Mouse (Mus musculus) adrenal gland, postnatal 14 days (tissue): ENCODE measurements around the gene Htra3. TPM values are rescaled to one million over a fixed set of nuclear protein-coding genes. Genes with fewer than 3 reads are reported as not detected.

Source experiments
- DNase-seq: peaks from one replicate; pipeline ENCODE4 v3.0.0; 2021; ENCODE audit warnings: mixed read lengths
- total RNA-seq: library from RNA; stranded (reverse); gene quantifications from 2 replicates; pipeline ENCODE4 v1.2.3, GENCODE M21; 2021

Gene Htra3
- total RNA-seq, 1 experiment from 2014 or later, result 49.7 TPM

DNA sequence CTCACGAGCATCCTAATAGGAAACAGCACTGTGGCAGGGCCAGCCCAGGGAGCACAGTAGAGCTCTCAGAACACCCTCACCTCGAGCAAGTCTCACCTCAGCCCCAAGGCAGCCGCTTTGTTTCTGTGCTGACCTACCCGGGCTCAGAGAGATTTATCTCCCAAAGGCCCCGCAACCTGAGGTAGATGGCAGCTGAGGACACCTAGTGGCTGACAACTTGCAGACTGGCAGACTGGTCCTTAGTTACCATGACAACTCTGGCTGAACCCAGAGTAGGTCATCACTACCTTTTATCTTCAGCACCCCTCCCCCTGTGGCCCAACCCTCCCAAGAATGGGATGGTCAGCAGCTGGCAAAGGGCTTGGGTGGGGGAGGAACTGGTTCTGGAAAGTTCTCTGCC, 16.2 kb upstream of the Htra3 start:
- DNase-seq, result peak; percentile 53

DNA sequence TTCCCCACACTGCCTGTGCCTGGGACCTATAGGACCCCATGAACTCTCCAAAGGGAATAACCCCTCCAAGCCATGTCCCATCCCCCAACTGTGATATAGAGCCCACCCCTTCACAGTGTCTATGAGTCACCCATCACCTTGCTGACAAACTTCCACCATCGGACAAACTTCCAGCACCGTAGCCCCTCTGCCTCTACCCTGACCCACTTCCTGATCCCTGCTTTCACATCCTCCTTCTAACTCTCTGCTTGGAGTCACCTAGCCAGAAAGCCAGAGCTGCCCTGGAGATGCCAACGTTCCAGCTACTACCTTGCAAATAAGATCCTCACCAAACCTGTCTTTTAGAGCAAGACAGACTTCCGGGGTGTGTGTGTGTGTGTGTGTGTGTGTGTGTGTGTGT, 14.1 kb upstream of the Htra3 start:
- no peak for DNase-seq

DNA sequence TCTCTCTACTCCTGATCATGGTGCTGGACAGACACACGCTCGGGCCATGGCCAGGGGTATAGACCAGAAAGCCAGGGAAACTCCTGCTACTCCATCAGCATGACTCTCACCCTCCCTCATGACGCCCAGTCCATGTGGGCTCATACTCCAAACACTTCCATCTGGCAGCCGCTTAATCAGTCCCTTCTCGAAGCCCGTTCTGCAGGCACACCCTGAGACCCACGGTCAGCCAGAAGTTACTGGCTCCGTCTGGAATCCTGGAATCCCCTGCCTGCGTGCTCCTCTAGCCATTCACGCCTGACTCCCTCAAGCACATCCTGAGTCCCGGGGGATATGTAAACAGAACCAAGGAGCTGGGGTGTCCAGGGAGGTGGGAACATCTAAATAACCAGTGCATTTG, 11.7 kb upstream of the Htra3 start:
- no peak for DNase-seq

DNA sequence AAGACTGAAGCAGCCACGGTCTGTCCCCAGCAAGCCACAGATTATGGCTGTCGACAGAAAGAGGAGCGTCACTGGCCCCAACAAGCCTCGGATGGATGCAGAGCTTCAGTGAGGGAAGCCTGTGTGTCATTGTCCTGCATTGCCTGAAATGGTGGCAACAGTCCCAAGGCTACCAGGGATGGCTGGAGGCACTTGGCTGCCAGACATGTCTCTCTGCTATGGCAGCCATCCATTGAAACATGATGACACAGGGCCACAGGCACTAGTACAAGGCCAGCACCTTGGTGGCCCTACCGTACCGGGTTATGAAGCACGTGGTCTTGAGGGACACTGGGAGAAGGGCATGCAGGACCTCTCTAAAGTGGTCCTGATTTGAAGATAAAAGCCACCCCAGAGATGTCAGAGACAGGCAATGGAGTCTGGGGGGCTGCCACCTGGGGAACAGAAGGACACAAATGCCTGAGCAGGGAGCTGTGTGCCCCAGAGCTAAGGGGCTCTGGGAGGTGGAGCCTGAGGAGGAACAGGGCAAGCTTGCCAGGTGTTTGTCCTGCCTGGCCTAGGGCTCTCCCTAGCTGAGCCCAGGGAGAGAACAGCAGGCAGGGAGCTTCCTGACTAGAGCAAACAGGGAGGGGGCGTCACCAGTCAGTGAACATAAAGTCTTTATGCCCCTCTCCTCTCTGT, 11.0 kb upstream of the Htra3 start:
- DNase-seq, result peak; percentile 88

DNA sequence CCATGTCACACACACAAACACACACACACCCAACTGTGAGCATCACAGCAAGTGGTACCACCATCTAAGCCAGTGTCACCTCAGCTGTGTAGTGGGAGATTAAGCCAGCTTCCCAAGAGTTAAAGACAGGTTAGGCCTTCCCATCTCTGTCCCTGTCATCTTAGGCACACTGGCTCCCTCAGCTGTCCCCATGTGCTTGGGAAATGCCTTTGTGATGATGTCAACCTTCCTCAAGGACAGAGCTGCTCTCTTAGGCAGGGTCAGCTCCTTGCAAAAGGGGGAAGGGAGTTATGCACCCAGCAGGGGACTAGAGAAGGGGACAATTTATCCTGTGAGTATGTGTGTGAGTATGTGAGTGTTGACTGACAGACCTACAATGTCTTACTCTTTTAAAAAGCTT, 9.8 kb upstream of the Htra3 start:
- DNase-seq, result peak; percentile 52

DNA sequence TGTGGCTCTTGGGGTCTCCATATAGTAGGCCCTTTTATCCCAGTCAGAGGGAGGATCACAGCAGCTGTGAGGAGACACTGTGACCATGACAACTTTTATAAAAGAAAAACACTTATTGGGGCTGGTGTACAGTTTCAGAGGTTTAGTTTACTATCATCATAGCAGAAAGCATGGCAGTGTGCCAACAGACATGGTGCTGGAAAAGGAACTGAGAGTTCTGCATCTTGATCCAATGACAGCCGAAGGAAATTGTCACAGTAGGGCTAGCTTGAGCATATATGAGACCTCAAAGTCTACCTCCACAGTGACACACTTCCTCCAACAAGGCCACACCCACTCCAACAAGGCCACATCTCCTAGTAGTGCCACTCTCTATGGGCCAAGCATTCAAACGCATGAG, 9.3 kb upstream of the Htra3 start:
- no peak for DNase-seq

DNA sequence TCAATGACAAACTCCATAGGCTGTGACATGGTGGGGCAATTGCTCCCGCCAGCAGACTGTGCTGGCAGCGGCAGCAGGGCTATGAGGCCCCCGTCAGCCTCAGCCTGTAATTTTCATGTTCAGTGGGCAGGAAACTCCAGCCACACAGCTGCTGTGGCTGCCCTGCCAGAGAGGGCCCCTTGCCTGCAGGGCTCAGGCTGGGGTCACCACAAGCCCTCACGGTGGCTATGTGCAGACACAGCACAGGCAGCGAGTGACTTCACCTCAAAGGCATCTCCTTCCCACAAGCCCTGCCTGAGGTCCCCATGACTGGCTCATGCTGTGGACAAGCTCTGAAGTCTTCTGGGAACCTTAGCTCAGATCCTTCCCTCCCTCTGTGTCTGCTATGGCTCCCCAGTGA, 7.5 kb upstream of the Htra3 start:
- DNase-seq, result no peak

DNA sequence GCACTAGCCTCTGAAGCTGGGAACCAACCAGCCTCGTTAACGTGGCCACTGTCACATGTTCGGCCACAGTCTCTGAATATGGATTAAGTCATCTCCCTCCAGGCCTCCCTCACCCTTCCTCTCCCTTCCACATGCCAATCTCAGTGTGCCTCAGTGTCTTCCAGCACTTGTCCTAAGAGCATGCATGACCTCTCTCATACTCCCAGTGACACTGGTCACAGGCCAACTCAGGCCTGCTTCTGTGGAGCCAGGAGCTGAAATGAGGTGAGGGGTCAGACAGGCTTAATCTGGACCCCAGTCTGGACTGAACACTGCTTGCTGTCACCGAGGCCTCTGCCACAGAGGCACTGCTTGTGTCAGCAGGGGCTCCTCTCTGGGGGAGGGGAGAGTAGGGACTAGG, 6.8 kb upstream of the Htra3 start:
- DNase-seq, result peak; percentile 44

DNA sequence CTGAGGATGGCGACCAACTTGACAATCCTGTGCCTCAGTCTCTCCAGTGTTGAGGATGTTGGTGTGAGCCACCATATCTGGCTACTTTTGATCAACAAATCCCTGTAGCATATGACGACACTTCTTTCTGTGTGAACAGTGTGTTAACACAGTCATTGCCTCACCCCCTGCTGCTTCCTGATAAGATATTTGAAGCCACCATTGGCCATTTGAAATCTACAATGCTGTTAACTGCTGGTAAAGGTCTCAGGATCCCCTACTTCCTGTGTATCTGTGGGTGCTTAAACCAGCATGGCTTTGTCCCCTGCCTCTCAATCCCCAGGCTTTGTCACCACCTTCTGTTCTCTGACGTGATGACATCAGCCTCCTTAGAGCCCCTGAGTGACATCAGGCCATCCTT, 5.5 kb upstream of the Htra3 start:
- no peak for DNase-seq

DNA sequence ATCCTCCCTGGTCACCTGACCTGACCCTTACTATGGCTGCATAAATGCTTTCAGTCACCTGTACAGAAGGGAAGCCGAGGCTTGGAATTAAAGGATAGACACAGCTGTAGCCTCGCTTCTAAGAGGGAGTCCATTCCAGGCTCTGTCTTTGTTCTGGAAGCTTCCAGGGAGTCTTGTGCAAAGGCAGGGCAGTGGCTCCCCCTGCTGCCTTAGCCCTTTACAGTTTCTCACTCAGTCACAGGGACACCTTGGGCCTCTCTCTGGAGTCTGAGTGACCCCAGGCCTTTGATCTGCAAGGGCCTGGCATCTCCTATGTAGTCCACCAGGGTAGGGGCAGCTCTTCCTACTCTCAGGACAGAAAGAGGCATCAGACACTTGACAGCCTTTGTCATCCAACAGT, 1.4 kb upstream of the Htra3 start:
- DNase-seq, result peak; percentile 81

DNA sequence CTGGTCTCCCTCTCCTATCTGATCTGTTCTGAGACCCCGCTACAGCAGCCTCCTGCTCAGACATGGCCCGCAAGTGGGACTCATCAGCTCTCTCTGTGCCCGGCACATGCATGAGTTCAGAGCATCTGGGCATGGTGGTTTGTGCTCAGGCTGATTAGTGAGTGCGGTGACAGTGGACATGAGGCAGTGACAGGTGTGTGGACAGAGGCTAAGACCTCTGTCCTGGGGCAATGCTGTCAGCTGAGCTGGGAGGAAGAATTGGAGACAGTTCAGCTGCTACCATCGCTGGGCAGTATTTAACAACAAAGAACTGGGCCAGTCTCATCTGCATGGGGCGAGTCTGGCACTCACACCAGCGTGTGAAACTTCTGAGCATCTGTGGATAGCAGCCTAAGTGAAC, 2.6 kb downstream of the Htra3 start:
- no peak for DNase-seq

DNA sequence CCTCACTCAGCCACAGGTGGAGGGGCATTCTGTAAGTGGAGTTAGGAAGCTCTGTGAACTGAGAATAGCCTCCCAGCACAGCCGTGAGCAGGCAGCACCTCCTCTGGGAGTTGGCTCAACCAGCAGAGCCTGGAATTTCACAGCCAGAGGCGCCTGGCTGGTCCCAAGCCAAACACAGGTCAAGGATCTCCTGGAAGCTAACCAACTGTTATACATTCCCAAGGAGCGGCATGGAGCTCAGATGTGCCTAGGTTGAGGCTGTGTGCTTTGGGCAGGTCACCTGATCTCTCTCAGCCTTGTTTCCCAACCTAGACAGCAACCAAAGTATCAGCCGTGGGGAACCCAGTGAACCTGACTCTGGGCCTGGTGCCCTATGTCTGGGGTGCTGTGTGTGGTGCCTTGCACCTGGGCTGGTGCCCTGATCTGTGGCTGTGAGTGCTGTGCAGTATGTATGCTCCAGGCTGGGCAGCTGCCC, 5.5 kb downstream of the Htra3 start:
- DNase-seq, result peak; percentile 86

DNA sequence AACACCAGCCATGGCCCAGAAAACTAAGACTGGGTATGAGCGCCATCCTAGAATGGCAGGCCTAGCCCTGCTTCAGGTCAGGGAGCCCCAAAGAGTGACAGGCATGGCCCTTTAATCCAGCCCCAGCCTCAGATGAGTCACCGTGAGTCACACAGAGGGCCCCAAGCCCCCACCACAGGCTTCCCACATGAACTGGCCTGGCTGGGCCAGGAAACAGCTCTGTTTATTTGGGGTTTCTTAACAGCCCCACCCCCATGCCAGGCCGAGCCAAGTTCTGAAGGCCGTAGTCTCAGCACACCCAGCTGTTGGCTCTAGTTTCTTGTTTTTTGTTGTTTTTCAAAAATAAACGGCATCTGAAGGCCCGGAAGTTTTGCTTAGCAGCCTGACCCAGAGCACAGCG, 6.5 kb downstream of the Htra3 start:
- peak; percentile 95 for DNase-seq

DNA sequence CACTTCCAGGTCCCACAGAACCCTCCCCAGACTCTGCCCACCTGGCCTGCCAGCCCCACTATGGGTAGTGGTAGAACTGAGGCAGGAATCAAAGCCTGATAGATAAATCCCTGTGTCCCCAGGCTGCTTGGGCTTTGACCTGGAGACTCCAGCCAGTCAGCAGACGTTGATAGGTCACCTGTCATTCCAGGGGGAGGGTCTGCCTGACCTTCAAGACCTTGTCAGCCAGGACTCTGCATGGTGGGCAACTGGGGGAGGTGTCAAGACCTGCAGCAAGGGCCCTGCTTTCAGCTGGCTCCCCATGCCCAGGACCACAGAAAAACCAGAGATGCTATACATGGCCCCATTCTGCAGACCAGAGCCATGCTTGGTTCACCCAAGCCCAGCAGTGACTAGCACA, 7.0 kb downstream of the Htra3 start:
- DNase-seq, result no peak

DNA sequence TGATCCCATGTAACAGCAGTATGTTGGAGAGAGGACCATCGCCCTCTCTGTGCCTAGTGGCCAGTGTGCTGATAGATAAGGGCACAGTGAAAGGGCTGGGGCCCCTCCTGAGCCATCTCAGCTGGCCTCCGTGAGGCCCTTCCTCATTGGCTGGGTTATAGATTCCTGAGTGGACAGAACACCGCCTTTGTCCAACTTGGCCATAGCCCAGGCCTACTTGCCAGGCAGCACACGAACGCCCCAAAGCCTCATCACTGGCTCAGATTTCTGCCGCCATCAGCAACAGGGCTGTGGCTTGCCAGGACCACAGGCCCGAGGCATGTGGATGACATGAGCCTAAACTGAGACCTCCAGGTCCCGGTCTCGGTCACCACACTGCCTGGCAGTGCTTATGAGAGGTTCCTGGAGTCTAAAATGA, 8.1 kb downstream of the Htra3 start:
- DNase-seq, result peak; percentile 81

DNA sequence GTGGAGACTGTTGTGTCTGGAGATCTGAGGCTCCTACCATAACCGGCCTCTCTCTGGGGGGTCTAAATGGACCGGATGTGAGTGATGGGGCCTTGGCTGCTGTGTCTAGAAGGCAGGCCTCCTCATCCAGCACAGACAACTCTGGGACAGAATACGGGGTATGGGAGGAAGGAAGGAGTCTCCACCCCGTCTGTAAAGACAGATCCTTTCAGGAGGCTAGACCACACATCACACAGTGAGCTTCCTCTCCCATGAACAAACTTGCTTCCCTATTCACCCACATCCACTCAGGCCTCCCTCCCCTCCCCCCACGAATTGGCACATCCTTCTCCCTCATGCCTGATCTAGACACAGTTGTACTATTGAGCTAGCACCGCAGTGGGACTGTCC, 9.2 kb downstream of the Htra3 start:
- DNase-seq, result peak; percentile 60

DNA sequence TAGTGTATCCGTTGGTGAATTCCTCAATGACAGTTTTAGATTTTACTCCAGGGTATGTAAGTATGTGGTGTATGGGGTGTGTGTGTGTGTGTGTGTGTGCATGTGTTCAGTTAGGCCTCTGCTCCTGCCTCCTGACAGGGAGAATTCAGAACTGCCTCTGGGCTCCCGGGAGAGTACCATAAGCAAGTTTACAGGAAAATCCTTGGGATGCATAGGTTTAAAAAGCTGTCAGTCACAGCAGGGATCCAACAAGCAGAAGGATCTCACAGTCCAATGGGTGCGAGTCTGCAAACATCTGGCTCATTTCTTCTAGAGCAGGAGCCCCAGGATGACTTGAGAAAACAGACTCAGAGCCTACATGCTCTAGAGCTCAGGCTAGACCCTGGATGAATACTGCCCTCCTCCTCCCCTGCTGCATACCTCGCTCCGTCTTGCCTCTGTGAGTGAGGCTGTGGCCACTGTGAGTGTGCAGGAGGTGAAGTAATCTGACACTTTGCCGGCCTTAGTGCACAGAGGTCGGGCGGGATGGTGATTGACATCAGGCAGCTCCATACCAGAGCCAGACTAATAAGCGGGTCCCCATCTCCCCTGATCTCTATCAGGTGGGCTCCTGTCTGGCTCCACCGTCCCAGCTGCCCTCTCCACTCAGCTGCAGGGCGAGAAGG, 9.7 kb downstream of the Htra3 start:
- DNase-seq, result no peak

DNA sequence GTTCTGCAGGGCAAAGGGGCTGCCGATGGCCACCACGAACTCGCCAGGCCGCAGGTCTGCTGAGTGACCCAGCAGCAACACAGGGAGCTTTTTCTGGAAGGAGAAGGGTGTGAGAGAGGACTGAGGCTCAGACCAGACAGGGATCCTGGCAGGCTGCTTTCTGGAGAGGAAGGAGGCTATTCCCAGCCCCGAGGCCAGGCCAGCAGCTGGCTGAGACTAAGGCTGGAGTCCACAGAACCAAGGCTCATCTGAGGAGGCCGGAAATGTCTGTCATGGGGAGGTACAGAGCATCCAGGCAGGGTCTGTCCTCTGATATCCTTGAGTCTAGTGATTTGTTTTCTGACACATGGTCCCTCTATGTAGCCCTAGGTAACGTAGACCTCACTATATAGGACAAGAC, 13.4 kb downstream of the Htra3 start:
- no peak for DNase-seq

DNA sequence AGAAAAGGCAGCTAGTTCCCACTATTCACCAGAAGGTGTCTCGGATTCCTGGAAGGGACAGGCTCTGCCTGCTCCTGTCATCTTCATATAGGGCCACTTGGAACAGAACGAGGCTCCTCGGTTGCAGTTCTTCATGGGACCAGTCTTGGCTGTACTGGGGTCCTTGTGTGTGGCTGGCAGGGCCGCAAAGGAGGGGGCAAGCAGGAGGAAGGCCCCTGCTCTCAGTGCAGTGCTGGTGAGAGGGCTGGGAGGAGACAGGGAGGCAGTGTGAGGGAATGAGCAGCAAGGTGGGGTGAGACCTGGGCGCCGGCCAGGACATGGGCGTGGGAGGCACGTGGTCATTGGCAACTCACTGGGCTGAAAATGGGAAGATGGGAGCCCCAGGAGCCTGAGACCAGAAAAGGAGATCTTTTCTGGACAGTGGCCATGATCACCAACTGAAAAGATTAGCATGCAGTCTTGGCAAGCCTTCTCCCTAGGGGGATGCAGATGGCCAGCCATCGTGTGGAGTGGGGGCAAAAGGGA, 17.5 kb downstream of the Htra3 start:
- no peak for DNase-seq

DNA sequence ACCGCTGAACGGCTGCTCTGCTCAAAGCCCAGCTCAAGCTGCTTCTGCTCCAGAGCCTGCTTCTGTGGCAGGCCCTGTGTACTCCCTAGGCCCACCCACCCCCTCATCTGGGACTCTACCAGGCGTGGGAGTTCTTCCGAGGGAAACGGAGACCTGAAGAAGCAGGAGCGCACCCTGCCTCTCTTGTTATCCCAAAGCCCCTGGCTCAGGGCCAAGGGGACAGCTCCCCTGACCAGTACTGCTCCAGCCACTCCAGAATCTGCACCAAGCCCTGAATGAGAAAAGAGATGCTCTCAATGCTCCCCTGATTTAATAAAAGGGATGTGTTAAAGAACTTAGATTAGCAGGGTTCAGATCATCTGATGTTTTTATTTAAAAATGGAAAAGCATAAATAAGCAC, 18.4 kb downstream of the Htra3 start:
- DNase-seq, result no peak

DNA sequence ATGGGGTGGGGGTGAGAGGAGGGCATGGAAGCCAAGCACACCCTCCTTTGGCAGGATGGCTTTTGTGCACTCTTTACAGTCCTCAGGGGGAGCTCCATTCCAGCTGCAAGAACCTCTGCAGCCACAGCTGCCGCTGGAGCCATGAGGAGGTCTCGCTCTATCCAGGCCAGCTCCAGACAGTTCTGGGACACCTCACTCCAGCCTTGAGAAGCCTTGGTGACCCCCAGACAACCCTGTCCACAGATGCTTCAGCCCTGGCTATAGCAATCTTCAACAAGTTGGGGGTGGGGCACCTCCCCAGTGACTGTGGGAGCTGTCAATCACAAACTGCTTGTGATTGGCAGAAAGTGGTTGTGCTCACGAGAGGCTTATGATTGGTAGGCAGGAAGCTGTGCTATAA, 20.1 kb downstream of the Htra3 start:
- DNase-seq, result no peak

DNA sequence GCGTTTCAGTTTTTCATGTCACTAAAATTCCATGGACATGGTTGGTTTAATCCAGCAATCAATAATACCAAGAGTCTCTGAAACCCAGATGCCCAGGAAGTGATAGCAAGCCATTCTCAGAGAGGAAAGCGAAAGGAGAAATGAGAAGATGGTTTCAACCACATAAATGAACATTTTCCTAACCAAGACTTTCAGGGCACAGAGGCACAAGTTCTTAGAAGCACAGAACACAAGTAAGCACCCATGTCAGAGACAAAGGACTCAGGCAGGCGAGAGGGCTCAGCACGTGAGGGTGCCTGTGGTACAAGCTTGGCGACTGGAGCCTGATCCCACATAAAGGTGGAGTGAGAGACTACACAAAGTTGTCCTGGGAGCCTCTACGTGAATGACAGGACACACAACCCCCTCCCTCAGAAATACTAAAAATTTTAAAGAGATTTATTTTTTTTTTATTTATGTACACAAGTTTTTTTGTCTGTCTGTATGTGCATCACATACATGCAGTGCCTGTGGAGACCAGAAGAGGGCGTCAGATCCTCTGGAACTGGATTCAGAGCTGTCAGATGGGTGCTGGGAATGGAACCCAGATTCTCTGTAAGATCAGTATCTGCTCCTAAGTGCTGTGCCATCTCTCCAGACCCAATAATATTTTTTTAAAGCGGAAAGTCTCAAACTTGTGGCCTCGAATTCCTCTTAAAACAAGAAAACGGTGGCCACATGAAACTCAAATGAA, 23.7 kb downstream of the Htra3 start:
- no peak for DNase-seq

DNA sequence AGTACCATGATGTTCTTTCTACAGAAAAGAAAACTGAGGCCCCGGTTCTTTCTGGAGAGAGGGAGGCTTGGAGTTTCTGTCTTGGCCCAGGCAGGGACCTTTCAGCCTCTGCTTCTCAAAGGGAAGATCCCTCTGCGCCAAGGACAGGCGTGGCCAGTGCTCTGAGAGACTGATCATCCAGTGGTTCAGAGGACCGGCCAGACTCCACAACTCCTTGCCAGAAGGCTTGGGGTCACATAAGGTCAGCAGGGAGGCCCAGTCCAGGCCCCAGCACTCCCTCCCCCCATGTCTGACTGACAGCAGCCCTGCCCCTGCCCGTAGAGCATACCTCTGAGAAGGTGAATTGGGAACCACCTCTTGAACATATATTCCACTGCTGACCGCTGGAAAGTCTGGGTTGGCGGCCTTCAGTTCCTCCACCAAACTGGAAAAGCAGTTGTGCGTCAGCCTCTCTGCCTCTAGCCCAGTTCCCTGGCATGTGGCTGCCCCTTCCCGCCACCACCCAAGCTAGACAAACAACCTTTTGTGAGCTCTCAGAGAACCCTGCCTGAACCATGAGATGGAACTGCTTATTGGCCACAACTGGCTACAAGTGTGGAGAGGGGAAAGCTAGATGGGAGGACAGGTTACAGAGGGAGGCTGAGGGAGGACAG, 25.7 kb downstream of the Htra3 start:
- peak; percentile 49 for DNase-seq
